Mouse (Mus musculus) kidney, embryonic 15.5 days (tissue): ENCODE data around the gene Echdc3. TPM values are rescaled to one million over a fixed set of nuclear protein-coding genes. Genes with fewer than 3 reads are reported as not detected.

Experiments used
- ATAC-seq: fragments of 200-750 bp; cut with Nextera tagmentation; replicated peaks from 2 replicates; pipeline ENCODE4 v1.8.0; 2017; ENCODE audit warnings: moderate TSS enrichment; ENCODE audit not compliant: low FRiP score
- H3K27ac ChIP-seq: fragments of 300-500 bp; sonication (generic); 2 replicates; pipeline ENCODE4 v1.5.1; 2015; ENCODE audit warnings: mild to moderate bottlenecking, inconsistent platforms
- H3K27me3 ChIP-seq: fragments of 300-500 bp; sonication (generic); 2 replicates; pipeline ENCODE4 v1.6.1; 2015; ENCODE audit warnings: inconsistent platforms
- H3K36me3 ChIP-seq: fragments of 300-500 bp; sonication (generic); 2 replicates; pipeline ENCODE4 v1.6.1; 2015; ENCODE audit warnings: inconsistent platforms
- H3K4me1 ChIP-seq: fragments of 300-500 bp; sonication (generic); 2 replicates; pipeline ENCODE4 v1.6.1; 2015; ENCODE audit warnings: inconsistent platforms
- H3K4me2 ChIP-seq: fragments of 300-500 bp; sonication (generic); 2 replicates; pipeline ENCODE4 v1.6.1; 2015; ENCODE audit warnings: moderate library complexity, mild to moderate bottlenecking, inconsistent platforms
- H3K4me3 ChIP-seq: fragments of 300-500 bp; sonication (generic); replicated peaks from 2 replicates; pipeline ENCODE4 v1.5.1; 2015; ENCODE audit warnings: mild to moderate bottlenecking, inconsistent platforms
- H3K9ac ChIP-seq: fragments of 300-500 bp; sonication (generic); 2 replicates; pipeline ENCODE4 v1.6.1; 2015; ENCODE audit warnings: mild to moderate bottlenecking, inconsistent platforms
- H3K9me3 ChIP-seq: fragments of 300-500 bp; sonication (generic); replicated peaks from 2 replicates; pipeline ENCODE4 v1.6.1; 2016; ENCODE audit warnings: inconsistent platforms
- WGBS: fragments of 180-500 bp; shearing (Covaris S2); methylation state at CpG from one replicate; pipeline ENCODE4 v1.1.7; 2015; ENCODE audit warnings: mixed read lengths; 5-methylcytosine and 5-hydroxymethylcytosine counted together
- polyA plus RNA-seq: library from polyadenylated mRNA; unstranded; fragments of >200 nt; fragmentation: Nextera tagmentation; extraction: Ambion mirVana; gene quantifications from 2 replicates; pipeline ENCODE4 v1.2.1, GENCODE M21; 2015

The Echdc3 gene
- polyA plus RNA-seq, 1 experiment from 2014 or later: 9.5 TPM

DNA sequence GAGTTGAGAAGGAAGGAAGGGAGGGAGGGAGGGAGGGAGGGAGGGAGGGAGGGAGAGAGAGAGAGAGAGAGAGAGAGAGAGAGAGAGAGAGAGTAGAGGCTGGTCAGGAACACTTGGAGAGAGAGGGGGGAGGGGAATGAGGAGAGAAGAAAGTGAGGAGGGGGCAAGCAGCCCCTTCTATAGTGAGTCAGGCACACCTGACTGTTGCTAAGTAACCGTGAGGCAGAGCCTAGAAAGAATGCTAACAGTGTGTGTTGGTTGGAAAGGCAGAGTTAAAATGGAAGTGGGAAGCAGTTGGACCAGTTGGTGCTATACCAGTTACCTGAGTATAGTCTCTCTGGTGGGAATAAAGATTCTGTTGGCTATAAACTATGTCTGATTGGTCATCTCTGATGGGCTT lies 27.2 kb upstream of the Echdc3 start:
- Histone ChIP-seq H3K9ac (no peak overlapping the region), H3K4me1 (peaks cover 5% of the 10 kb centered on the region; the same call in 1 of the 2 replicates), H3K4me2 (no peak overlapping the region), H3K36me3 (no peaks in the 10 kb centered on the region), H3K27me3 (no peaks in the 10 kb centered on the region), H3K4me3 (no peak overlapping the region), H3K9me3 (no peaks in the 10 kb centered on the region), H3K27ac (no peak overlapping the region)
- no peak for ATAC-seq
- 59% methylated on average over 1 of the region's 1 CpGs for WGBS

DNA sequence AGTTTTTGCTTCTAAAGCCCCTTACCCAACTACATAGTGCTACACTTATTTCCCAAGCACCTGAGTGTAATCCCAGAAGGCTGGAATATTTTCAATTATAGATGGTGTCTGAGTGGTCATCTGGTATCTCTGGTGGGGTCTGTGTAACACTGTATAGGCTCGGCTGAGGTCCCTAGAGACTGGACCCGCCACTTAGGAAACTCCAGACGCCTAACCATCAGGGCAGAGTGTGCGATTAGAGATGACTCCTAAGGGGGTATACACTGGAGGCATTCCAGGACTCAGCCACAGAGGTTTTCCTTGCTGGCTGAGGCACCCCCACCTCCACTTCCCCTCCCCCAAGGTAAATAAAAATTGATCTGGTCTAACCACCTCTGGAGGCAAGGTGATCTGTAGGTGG lies 26.5 kb upstream of the Echdc3 start:
- ATAC-seq: 0 out of 2 replicates have a peak, but pooled peaks have one; percentile 35
- 69% methylated on average over 4 of the region's 4 CpGs for WGBS
- H3K4me1 ChIP-seq: peaks cover 5% of the 10 kb centered on the region; the same call in 1 of the 2 replicates
- H3K36me3 ChIP-seq: no peaks in the 10 kb centered on the region
- H3K27me3 ChIP-seq: no peaks in the 10 kb centered on the region
- H3K4me2 ChIP-seq: no peak overlapping the region
- no peaks in the 10 kb centered on the region for H3K9me3 ChIP-seq
- no peak overlapping the region for H3K4me3 ChIP-seq
- H3K9ac ChIP-seq: no peak overlapping the region
- H3K27ac ChIP-seq: no peak overlapping the region

DNA sequence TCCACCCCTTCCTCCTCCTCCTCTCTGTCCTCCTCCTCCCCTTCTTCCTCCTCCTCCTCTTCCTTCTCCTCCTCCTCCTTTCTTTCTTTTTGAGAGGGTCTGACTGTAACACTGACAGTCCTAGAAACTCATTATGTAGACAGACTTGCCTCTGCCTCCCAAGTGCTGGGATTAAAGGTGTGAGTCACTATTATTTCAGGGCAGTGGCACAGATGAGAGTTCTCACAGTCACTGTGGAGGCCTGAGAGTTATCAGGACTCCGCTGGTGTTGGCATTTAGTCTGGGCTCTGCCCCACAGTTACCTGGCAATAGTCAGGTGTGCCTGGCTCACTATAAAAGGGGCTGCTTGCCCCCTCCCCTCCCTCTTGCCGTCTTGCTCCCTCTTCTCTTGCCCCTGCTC lies 25.8 kb upstream of the Echdc3 start:
- Histone ChIP-seq H3K36me3 (no peaks in the 10 kb centered on the region), H3K4me1 (peaks cover 5% of the 10 kb centered on the region; the same call in 1 of the 2 replicates), H3K4me2 (no peak overlapping the region), H3K4me3 (no peak overlapping the region), H3K9me3 (no peaks in the 10 kb centered on the region), H3K27me3 (no peaks in the 10 kb centered on the region), H3K9ac (no peak overlapping the region), H3K27ac (no peak overlapping the region)
- ATAC-seq: 0 out of 2 replicates have a peak, but pooled peaks have one; percentile 11
- WGBS: 56% methylated on average over 2 of the region's 2 CpGs

DNA sequence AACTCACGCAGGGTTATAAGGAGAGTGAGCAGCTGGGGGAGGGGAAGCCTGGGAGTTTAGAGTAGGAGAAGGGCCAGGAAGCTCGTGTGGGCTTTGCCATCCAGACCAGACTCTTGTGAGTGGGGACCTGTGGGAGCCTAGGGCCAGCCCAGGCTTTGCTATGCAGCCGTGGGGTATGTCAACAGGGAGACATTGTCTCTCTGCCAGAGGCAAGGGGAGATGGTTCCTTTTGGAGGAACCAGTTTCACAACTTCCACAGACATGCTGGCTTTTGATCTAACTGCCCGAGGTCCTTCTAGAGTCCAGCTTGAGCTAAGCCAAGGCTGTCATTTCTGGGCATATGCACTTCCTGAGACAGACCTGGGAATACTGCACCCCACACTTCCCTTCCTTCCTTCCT lies 25.4 kb upstream of the Echdc3 start:
- peaks cover 5% of the 10 kb centered on the region; the same call in 1 of the 2 replicates for H3K4me1 ChIP-seq
- H3K27ac ChIP-seq: no peak overlapping the region
- no peaks in the 10 kb centered on the region for H3K27me3 ChIP-seq
- H3K9me3 ChIP-seq: no peaks in the 10 kb centered on the region
- no peak overlapping the region for H3K9ac ChIP-seq
- no peaks in the 10 kb centered on the region for H3K36me3 ChIP-seq
- ATAC-seq: peak; percentile 55; the same call in 1 of the 2 replicates
- whole genome bisulfite sequencing: 41% methylated on average over 4 of the region's 4 CpGs
- H3K4me2 ChIP-seq: no peak overlapping the region
- H3K4me3 ChIP-seq: no peak overlapping the region

GRCm38 (mm10) chr2:6233353-6233752 lies 20.5 kb upstream of the Echdc3 start:
- H3K9me3 ChIP-seq: no peaks in the 10 kb centered on the region
- WGBS: 62% methylated on average over 6 of the region's 6 CpGs
- H3K4me3 ChIP-seq: no peak overlapping the region
- H3K27me3 ChIP-seq: no peaks in the 10 kb centered on the region
- H3K27ac ChIP-seq: no peak overlapping the region
- H3K4me1 ChIP-seq: peaks cover 5% of the 10 kb centered on the region; the same call in 1 of the 2 replicates
- no peak overlapping the region for H3K4me2 ChIP-seq
- no peak for ATAC-seq
- no peaks in the 10 kb centered on the region for H3K36me3 ChIP-seq
- no peak overlapping the region for H3K9ac ChIP-seq

DNA sequence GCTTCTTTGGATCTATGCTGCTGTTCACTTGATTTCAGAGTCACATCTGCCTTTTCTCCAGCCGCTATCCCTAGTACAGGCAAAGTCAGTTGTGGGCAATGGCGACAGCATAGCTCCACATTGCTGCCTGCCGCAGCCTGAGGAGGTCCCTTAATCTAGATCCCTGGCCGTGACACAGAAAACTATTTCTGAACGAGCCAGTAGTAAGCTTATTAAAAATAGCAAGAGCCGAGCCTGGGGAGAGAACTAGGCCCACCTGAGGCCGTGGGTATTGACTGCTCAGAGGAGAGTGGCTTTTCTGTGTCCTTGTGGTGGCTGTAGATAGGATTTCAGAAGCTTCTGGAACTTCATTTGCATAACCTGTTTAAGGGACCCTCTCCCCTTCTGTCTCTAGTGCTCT lies 19.9 kb upstream of the Echdc3 start:
- Histone ChIP-seq H3K27me3 (no peaks in the 10 kb centered on the region), H3K9ac (no peak overlapping the region), H3K4me3 (no peak overlapping the region), H3K9me3 (no peaks in the 10 kb centered on the region), H3K36me3 (no peaks in the 10 kb centered on the region), H3K27ac (no peak overlapping the region), H3K4me2 (no peak overlapping the region), H3K4me1 (no peaks in the 10 kb centered on the region)
- 82% methylated on average over 7 of the region's 7 CpGs for WGBS
- ATAC-seq: no peak

DNA sequence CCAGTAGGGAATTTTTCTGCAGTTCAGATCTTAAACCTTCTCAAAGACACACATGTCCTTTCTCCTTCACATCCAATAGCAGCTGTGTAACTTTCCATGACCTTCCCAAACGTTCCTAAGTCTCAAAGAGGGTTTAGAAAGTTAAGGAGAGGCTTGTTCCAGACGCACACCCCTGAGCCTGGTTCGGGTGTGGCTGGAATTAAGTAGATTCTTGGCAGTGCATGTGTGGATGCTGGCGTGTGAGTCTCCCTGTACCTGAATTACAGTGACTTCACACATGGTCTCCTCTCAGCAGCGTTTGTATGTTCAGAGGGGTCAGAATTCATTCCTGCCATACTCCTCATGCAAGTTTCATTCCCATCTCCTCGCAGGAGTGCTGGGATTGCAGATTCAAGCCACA lies 18.0 kb upstream of the Echdc3 start:
- H3K4me3 ChIP-seq: no peak overlapping the region
- no peak for ATAC-seq
- no peak overlapping the region for H3K27ac ChIP-seq
- no peaks in the 10 kb centered on the region for H3K27me3 ChIP-seq
- H3K4me1 ChIP-seq: no peaks in the 10 kb centered on the region
- 78% methylated on average over 6 of the region's 6 CpGs for WGBS
- H3K36me3 ChIP-seq: no peaks in the 10 kb centered on the region
- H3K4me2 ChIP-seq: no peak overlapping the region
- no peaks in the 10 kb centered on the region for H3K9me3 ChIP-seq
- no peak overlapping the region for H3K9ac ChIP-seq

DNA sequence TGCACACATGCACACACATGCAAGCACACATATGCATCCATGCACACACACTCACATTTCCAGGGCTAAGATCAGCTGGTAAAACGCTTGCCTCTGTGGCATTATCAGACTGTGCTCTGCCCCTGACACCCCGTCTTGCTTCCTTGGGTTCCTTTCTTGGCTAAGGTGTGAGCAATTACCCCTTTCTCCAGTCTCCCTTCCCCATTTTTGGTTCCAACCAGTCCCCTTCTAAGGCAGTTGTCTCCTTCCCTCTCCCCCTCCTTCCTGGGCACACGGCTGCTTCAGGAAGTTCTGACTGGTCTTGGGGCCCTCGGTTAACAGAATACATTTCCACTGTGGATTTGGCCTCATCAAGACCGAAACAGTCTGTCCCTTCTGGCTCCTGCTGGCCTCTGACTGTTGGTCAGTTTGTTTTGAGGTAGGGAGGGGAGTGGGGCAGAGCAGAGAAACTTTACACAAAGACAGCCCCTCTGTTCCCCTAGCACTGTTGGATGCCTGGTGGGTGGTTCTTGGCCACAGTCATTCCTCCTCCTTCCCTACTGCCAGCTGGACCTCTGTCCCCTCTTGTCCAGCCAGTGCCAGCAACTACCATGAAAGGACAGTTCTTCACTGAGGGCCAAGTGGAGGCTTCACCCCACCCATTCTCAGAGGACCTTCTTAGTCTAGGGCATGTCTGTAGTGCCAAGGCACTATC lies 16.9 kb upstream of the Echdc3 start:
- Histone ChIP-seq H3K27me3 (no peaks in the 10 kb centered on the region), H3K36me3 (no peaks in the 10 kb centered on the region), H3K4me1 (no peaks in the 10 kb centered on the region), H3K4me3 (no peak overlapping the region), H3K9ac (no peak overlapping the region), H3K4me2 (no peak overlapping the region), H3K27ac (no peak overlapping the region), H3K9me3 (no peaks in the 10 kb centered on the region)
- 66% methylated on average over 5 of the region's 5 CpGs for WGBS
- ATAC-seq: no peak

GRCm38 (mm10) chr2:6227059-6227445 lies 14.2 kb upstream of the Echdc3 start:
- WGBS: 80% methylated on average over 7 of the region's 7 CpGs
- ATAC-seq: no peak
- H3K9me3 ChIP-seq: no peaks in the 10 kb centered on the region
- H3K4me1 ChIP-seq: no peaks in the 10 kb centered on the region
- H3K27ac ChIP-seq: no peak overlapping the region
- H3K27me3 ChIP-seq: no peaks in the 10 kb centered on the region
- no peaks in the 10 kb centered on the region for H3K36me3 ChIP-seq
- no peak overlapping the region for H3K4me2 ChIP-seq
- no peak overlapping the region for H3K9ac ChIP-seq
- H3K4me3 ChIP-seq: no peak overlapping the region

- Histone ChIP-seq H3K9me3 (no peaks in the 10 kb centered on the region), H3K4me2 (no peak overlapping the region), H3K9ac (no peak overlapping the region), H3K4me3 (no peak overlapping the region), H3K36me3 (no peaks in the 10 kb centered on the region), H3K27ac (no peak overlapping the region), H3K4me1 (no peaks in the 10 kb centered on the region), H3K27me3 (no peaks in the 10 kb centered on the region)
- ATAC-seq: no peak; the same call in 1 of the 2 replicates
- 69% methylated on average over 10 of the region's 10 CpGs for WGBS
Measured at GRCm38 (mm10) chr2:6226361-6227058, 13.7 kb upstream of the Echdc3 start.

DNA sequence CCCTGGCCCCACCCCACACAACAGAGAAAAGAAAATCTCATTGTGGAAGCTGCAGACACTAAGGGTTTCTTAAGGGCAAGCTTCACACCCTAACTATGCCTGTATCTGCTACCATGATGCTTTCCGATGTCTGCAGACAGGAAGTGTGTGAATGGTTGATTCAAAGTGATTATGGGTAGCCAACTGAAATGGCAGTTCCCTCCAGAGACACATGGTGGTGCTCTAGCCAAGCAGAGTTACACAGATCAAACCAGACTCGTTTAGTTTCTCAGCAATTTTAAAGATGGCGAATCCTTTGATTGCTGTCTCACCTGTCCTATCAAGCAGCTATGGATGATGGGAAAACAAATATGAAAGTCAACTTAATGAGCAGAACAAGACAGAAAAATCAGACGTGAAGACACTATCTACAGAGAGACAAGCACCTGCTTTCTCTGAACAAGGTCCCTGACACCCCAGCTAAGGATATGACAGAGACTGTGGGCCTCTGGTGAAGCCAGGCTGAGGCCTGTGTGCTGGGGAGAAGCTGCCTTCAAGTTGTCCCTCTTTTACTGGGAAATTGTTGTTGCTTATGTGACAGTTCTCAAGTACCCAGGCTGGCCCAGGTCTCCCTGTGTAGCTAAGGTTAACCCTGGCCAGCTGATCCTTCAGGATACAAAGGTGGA lies 7.4 kb upstream of the Echdc3 start:
- Histone ChIP-seq H3K36me3 (no peaks in the 10 kb centered on the region), H3K4me3 (no peak overlapping the region), H3K27me3 (no peaks in the 10 kb centered on the region), H3K9me3 (no peaks in the 10 kb centered on the region), H3K9ac (no peak overlapping the region), H3K27ac (no peak overlapping the region), H3K4me1 (no peaks in the 10 kb centered on the region), H3K4me2 (no peak overlapping the region)
- ATAC-seq: 0 out of 2 replicates have a peak, but pooled peaks have one; percentile 62
- WGBS: 12% methylated on average over 4 of the region's 4 CpGs

DNA sequence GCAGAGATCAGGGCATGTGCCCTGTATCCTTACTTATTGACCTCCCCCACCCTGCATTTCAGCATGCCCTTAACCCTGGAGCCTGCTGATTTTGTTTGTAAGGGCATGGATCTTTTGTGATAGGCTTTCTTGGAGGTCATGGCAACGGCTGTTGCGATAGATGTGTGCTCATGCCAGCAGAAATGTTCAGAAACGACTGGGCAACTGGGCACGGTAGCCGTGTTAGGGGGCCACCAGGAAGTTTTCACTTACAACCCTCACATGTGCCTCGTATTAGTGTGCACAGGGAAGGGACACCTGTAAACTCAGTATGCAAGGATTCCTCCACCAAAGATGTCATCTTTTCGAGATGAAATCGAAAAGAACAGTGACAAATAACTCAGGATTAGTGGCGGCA lies 508 bp downstream of the Echdc3 start:
- WGBS: 30% methylated on average over 9 of the region's 9 CpGs
- H3K9ac ChIP-seq: peak overlapping the region; percentile 57
- H3K4me2 ChIP-seq: peak overlapping the region; percentile 77
- peaks cover 31% of the 10 kb centered on the region for H3K4me1 ChIP-seq
- no peak; the same call in 1 of the 2 replicates for ATAC-seq
- peak overlapping the region; percentile 47 for H3K4me3 ChIP-seq
- H3K27ac ChIP-seq: peak overlapping the region; percentile 93
- no peaks in the 10 kb centered on the region for H3K27me3 ChIP-seq
- H3K9me3 ChIP-seq: no peaks in the 10 kb centered on the region
- no peaks in the 10 kb centered on the region for H3K36me3 ChIP-seq
